Mouse (Mus musculus) urinary bladder, postnatal 36 days (tissue): ENCODE data around the gene Mterf4.

Experiments used
- DNase-seq, 2 experiments: peaks; one replicate each; pipeline ENCODE4 v3.0.0; 2022; ENCODE audit warnings: low spot score in 2 of 2, mixed read lengths in 1 of 2

The Mterf4 gene

GRCm38 (mm10) chr1:93267207-93267606 is 38.5 kb downstream of the Mterf4 start:
- DNase-seq: no peak

- DNase-seq: no peak
Observed at GRCm38 (mm10) chr1:93257560-93257959, 48.2 kb downstream of the Mterf4 start.

- DNase-seq: no peak
Observed at GRCm38 (mm10) chr1:93255761-93256160, 50.0 kb downstream of the Mterf4 start.

GRCm38 (mm10) chr1:93252586-93252985 is 53.1 kb downstream of the Mterf4 start:
- peak in 1 of 2 experiments; percentile 25 for DNase-seq
